Comparison of ENCODE assay signal across 1 mouse cellular context in genomic region chr7:27396184-27397047, GRCm38 (mm10).
TF ChIP-seq lines count a peak whose summit lies in the region.

No protein-coding gene starts in this region.

TF ChIP-seq in CH12.LX, 34 proteins besides CTCF, POLR2A, EP300 and RAD21:
- TF ChIP-seq CHD2 (IDR thresholded peaks at IDR 0.05; ENCODE audit: low read length) (0 out of 2 replicates have a peak, but pooled peaks have one; percentile 29), SIN3A (IDR thresholded peaks at IDR 0.05; ENCODE audit: low read length) (no peak), MAZ (IDR thresholded peaks at IDR 0.05; ENCODE audit: low read depth, low read length) (0 out of 2 replicates have a peak, but pooled peaks have one; percentile 29)
